Mouse (Mus musculus) midbrain, embryonic 12.5 days (tissue): ENCODE data around the gene Pcp2. TPM values are rescaled to one million over a fixed set of nuclear protein-coding genes. Genes with fewer than 3 reads are reported as not detected.

Experiments used
- ATAC-seq: fragments of 200-750 bp; cut with Nextera tagmentation; 2 replicates; pipeline ENCODE4 v1.8.0; 2017; ENCODE audit warnings: low read depth, moderate TSS enrichment, moderate library complexity; ENCODE audit not compliant: low FRiP score
- H3K27ac ChIP-seq: fragments of 300-500 bp; sonication (generic); replicated peaks from 2 replicates; pipeline ENCODE4 v1.5.1; 2016; ENCODE audit warnings: mild to moderate bottlenecking
- H3K27me3 ChIP-seq: fragments of 300-500 bp; sonication (generic); 2 replicates; pipeline ENCODE4 v1.6.1; 2016; ENCODE audit warnings: mild to moderate bottlenecking
- H3K36me3 ChIP-seq: fragments of 300-500 bp; sonication (generic); 2 replicates; pipeline ENCODE4 v1.6.1; 2016
- H3K4me1 ChIP-seq: fragments of 300-500 bp; sonication (generic); 2 replicates; pipeline ENCODE4 v1.6.1; 2016
- H3K4me2 ChIP-seq: fragments of 300-500 bp; sonication (generic); replicated peaks from 2 replicates; pipeline ENCODE4 v1.6.1; 2016; ENCODE audit warnings: mild to moderate bottlenecking, moderate library complexity
- H3K4me3 ChIP-seq: fragments of 300-500 bp; sonication (generic); 2 replicates; pipeline ENCODE4 v1.5.1; 2016; ENCODE audit warnings: mild to moderate bottlenecking
- H3K9ac ChIP-seq: fragments of 300-500 bp; sonication (generic); replicated peaks from 2 replicates; pipeline ENCODE4 v1.6.1; 2016; ENCODE audit warnings: mild to moderate bottlenecking, moderate library complexity
- H3K9me3 ChIP-seq: fragments of 300-500 bp; sonication (generic); 2 replicates; pipeline ENCODE4 v1.6.1; 2016; ENCODE audit warnings: mild to moderate bottlenecking
- WGBS: fragments of 180-500 bp; shearing (Covaris S2); methylation state at CpG from one replicate; pipeline ENCODE4 v1.1.7; 2016; 5-methylcytosine and 5-hydroxymethylcytosine counted together
- polyA plus RNA-seq: library from polyadenylated mRNA; unstranded; fragments of >200 nt; fragmentation: Nextera tagmentation; extraction: Ambion mirVana; gene quantifications from 2 replicates; pipeline ENCODE4 v1.2.1, GENCODE M21; 2016

Pcp2 gene
- polyA plus RNA-seq, 1 experiment from 2014 or later = not detected

- no peaks in the 10 kb centered on the region for H3K9me3 ChIP-seq
- no peak overlapping the region for H3K4me3 ChIP-seq
- no peak for ATAC-seq
- no peaks in the 10 kb centered on the region for H3K4me1 ChIP-seq
- no peak overlapping the region for H3K4me2 ChIP-seq
- H3K27me3 ChIP-seq = no peaks in the 10 kb centered on the region
- WGBS = 89% methylated on average over 12 of the region's 12 CpGs
- peaks cover 97% of the 10 kb centered on the region for H3K36me3 ChIP-seq
- no peak overlapping the region for H3K9ac ChIP-seq
- H3K27ac ChIP-seq = no peak overlapping the region
Observed at GRCm38 (mm10) chr8:3609046-3609815, 16.1 kb downstream of the Pcp2 start.

- no peak overlapping the region for H3K27ac ChIP-seq
- no peaks in the 10 kb centered on the region for H3K9me3 ChIP-seq
- H3K36me3 ChIP-seq = peaks cover 97% of the 10 kb centered on the region
- H3K4me2 ChIP-seq = no peak overlapping the region
- H3K4me1 ChIP-seq = no peaks in the 10 kb centered on the region
- ATAC-seq = no peak
- no peaks in the 10 kb centered on the region for H3K27me3 ChIP-seq
- 90% methylated on average over 7 of the region's 7 CpGs for WGBS
- no peak overlapping the region for H3K9ac ChIP-seq
- H3K4me3 ChIP-seq = no peak overlapping the region
Observed at GRCm38 (mm10) chr8:3607822-3608221, 17.5 kb downstream of the Pcp2 start.

GRCm38 (mm10) chr8:3606593-3606992 is 18.8 kb downstream of the Pcp2 start:
- Histone ChIP-seq H3K9me3 (no peaks in the 10 kb centered on the region), H3K27ac (no peak overlapping the region), H3K4me1 (no peaks in the 10 kb centered on the region), H3K27me3 (no peaks in the 10 kb centered on the region), H3K9ac (no peak overlapping the region), H3K36me3 (peaks cover 97% of the 10 kb centered on the region), H3K4me2 (no peak overlapping the region), H3K4me3 (no peak overlapping the region)
- 98% methylated on average over 16 of the region's 16 CpGs for WGBS
- ATAC-seq = no peak

- peaks cover 91% of the 10 kb centered on the region for H3K36me3 ChIP-seq
- H3K9ac ChIP-seq = no peak overlapping the region
- no peaks in the 10 kb centered on the region for H3K27me3 ChIP-seq
- no peak overlapping the region for H3K27ac ChIP-seq
- H3K4me1 ChIP-seq = no peaks in the 10 kb centered on the region
- no peaks in the 10 kb centered on the region for H3K9me3 ChIP-seq
- no peak overlapping the region for H3K4me3 ChIP-seq
- 76% methylated on average over 13 of the region's 13 CpGs for WGBS
- H3K4me2 ChIP-seq = no peak overlapping the region
- ATAC-seq = no peak
Observed at GRCm38 (mm10) chr8:3603439-3603838, 21.9 kb downstream of the Pcp2 start.

GRCm38 (mm10) chr8:3600401-3600800 is 24.9 kb downstream of the Pcp2 start:
- H3K4me2 ChIP-seq = no peak overlapping the region
- H3K9me3 ChIP-seq = no peaks in the 10 kb centered on the region
- ATAC-seq = no peak
- no peak overlapping the region for H3K9ac ChIP-seq
- 95% methylated on average over 6 of the region's 6 CpGs for WGBS
- H3K27ac ChIP-seq = no peak overlapping the region
- H3K27me3 ChIP-seq = no peaks in the 10 kb centered on the region
- H3K4me1 ChIP-seq = no peaks in the 10 kb centered on the region
- H3K4me3 ChIP-seq = no peak overlapping the region
- peaks cover 69% of the 10 kb centered on the region for H3K36me3 ChIP-seq

- Histone ChIP-seq H3K9ac (no peak overlapping the region), H3K9me3 (no peaks in the 10 kb centered on the region), H3K4me3 (no peak overlapping the region), H3K27me3 (no peaks in the 10 kb centered on the region), H3K4me2 (no peak overlapping the region), H3K27ac (no peak overlapping the region), H3K36me3 (peaks cover 59% of the 10 kb centered on the region), H3K4me1 (no peaks in the 10 kb centered on the region)
- WGBS = 82% methylated on average over 1 of the region's 1 CpGs
- no peak for ATAC-seq
Observed at GRCm38 (mm10) chr8:3599219-3599618, 26.1 kb downstream of the Pcp2 start.

GRCm38 (mm10) chr8:3598054-3598453 is 27.3 kb downstream of the Pcp2 start:
- no peaks in the 10 kb centered on the region for H3K27me3 ChIP-seq
- H3K9me3 ChIP-seq = no peaks in the 10 kb centered on the region
- H3K36me3 ChIP-seq = peaks cover 47% of the 10 kb centered on the region
- H3K4me1 ChIP-seq = no peaks in the 10 kb centered on the region
- H3K27ac ChIP-seq = no peak overlapping the region
- no peak for ATAC-seq
- no peak overlapping the region for H3K4me2 ChIP-seq
- no peak overlapping the region for H3K9ac ChIP-seq
- WGBS = 87% methylated on average over 3 of the region's 3 CpGs
- H3K4me3 ChIP-seq = no peak overlapping the region

- H3K27me3 ChIP-seq = no peaks in the 10 kb centered on the region
- ATAC-seq = no peak
- no peaks in the 10 kb centered on the region for H3K9me3 ChIP-seq
- no peak overlapping the region for H3K9ac ChIP-seq
- H3K27ac ChIP-seq = no peak overlapping the region
- no peaks in the 10 kb centered on the region for H3K4me1 ChIP-seq
- H3K4me2 ChIP-seq = no peak overlapping the region
- H3K4me3 ChIP-seq = no peak overlapping the region
- WGBS = 90% methylated on average over 2 of the region's 2 CpGs
- H3K36me3 ChIP-seq = peaks cover 17% of the 10 kb centered on the region
Observed at GRCm38 (mm10) chr8:3594466-3594865, 30.9 kb downstream of the Pcp2 start.

GRCm38 (mm10) chr8:3593470-3593869 is 31.9 kb downstream of the Pcp2 start:
- Histone ChIP-seq H3K4me3 (no peak overlapping the region), H3K27me3 (no peaks in the 10 kb centered on the region), H3K9me3 (no peaks in the 10 kb centered on the region), H3K4me1 (peaks cover 6% of the 10 kb centered on the region; the same call in 1 of the 2 replicates), H3K27ac (no peak overlapping the region), H3K4me2 (no peak overlapping the region), H3K36me3 (peaks cover 7% of the 10 kb centered on the region), H3K9ac (no peak overlapping the region)
- ATAC-seq = no peak
- 69% methylated on average over 3 of the region's 3 CpGs for WGBS

- 2% methylated on average over 11 of the region's 11 CpGs for WGBS
- Histone ChIP-seq H3K9me3 (no peaks in the 10 kb centered on the region), H3K9ac (peak overlapping the region; percentile 93), H3K4me1 (peaks cover 9% of the 10 kb centered on the region; the same call in 1 of the 2 replicates), H3K4me3 (peak overlapping the region; percentile 90), H3K36me3 (no peaks in the 10 kb centered on the region), H3K27ac (peak overlapping the region; percentile 79), H3K4me2 (peak overlapping the region; percentile 85), H3K27me3 (peaks cover 12% of the 10 kb centered on the region; the same call in 1 of the 2 replicates)
- ATAC-seq = peak; percentile 68
Observed at GRCm38 (mm10) chr8:3588258-3588633, 37.1 kb downstream of the Pcp2 start.

- peaks cover 12% of the 10 kb centered on the region; the same call in 1 of the 2 replicates for H3K27me3 ChIP-seq
- peak overlapping the region; percentile 85 for H3K4me2 ChIP-seq
- peaks cover 9% of the 10 kb centered on the region; the same call in 1 of the 2 replicates for H3K4me1 ChIP-seq
- under 1% methylated on average over 74 of the region's 77 CpGs for WGBS
- peak overlapping the region; percentile 90 for H3K4me3 ChIP-seq
- H3K9ac ChIP-seq = peak overlapping the region; percentile 93
- peak overlapping the region; percentile 79 for H3K27ac ChIP-seq
- no peaks in the 10 kb centered on the region for H3K9me3 ChIP-seq
- H3K36me3 ChIP-seq = no peaks in the 10 kb centered on the region
- peak; percentile 82 for ATAC-seq
Observed at GRCm38 (mm10) chr8:3587391-3588257, 37.7 kb downstream of the Pcp2 start.

- peaks cover 12% of the 10 kb centered on the region; the same call in 1 of the 2 replicates for H3K27me3 ChIP-seq
- H3K4me2 ChIP-seq = peak within 1 kb of the TSS; percentile 85
- 7% methylated on average over 7 of the region's 7 CpGs for WGBS
- ATAC-seq = no peak
- peak within 1 kb of the TSS; percentile 93 for H3K9ac ChIP-seq
- peaks cover 9% of the 10 kb centered on the region; the same call in 1 of the 2 replicates for H3K4me1 ChIP-seq
- peak within 1 kb of the TSS; percentile 90 for H3K4me3 ChIP-seq
- no peaks in the 10 kb centered on the region for H3K9me3 ChIP-seq
- peak within 1 kb of the TSS; percentile 79 for H3K27ac ChIP-seq
- H3K36me3 ChIP-seq = no peaks in the 10 kb centered on the region
Observed at GRCm38 (mm10) chr8:3586993-3587390, 38.4 kb downstream of the Pcp2 start, which contains the start of gene Camsap3. Camsap3 (plus strand) TSS chr8:3587293.
